22 mouse cellular contexts compared by ENCODE assay signal in genomic region chr17:47273309-47273708, GRCm38 (mm10).
A peak's percentile ranks its signal among the peaks of the same experiment; 100 is the strongest.
DNase-seq lines count a peak whose midpoint lies in the region; ATAC-seq lines count a peak whose summit lies in the region.
"Had no signal": no experiment of that assay in that cellular context is flagged by ENCODE, and none has a peak within 500 bp of the region (broad histone marks: within the 10 kb centered on the region; RNA-seq: fewer than 3 reads in every experiment).

No protein-coding gene starts in this region.

- no peak for DNase-seq in heart, postnatal 14 days
- peak; percentile 54 for DNase-seq in liver, embryonic 13.5 days
- no peak for DNase-seq in cerebellum, adult 9-11 months
- DNase-seq in adrenal gland, adult (ENCODE audit: inconsistent age in 2 of 2, low spot score in 1 of 2), result no peak
- DNase-seq in kidney, adult 8-10 months, result no peak
- DNase-seq: adrenal gland, postnatal 10 days; cerebellum, adult 18-20 months; gastrocnemius, postnatal 36 days; heart, postnatal 4 days; right cerebral cortex, postnatal 14 days; spleen, adult 18-20 months; thymus, postnatal 4 days had no signal

- 73% methylated on average over 7 of the region's 7 CpGs for WGBS in heart, embryonic 12.5 days
- 18% methylated on average over 7 of the region's 7 CpGs for whole genome bisulfite sequencing in liver, embryonic 13.5 days (ENCODE audit: insufficient replicate concordance)

- no peak overlapping the region for H3K4me2 ChIP-seq in heart, embryonic 12.5 days
- peak overlapping the region; percentile 43 for H3K4me2 ChIP-seq in liver, embryonic 13.5 days
- H3K4me2 ChIP-seq: heart, embryonic 13.5 days; limb, embryonic 13.5 days; neural tube, embryonic 15.5 days had no signal

- no peak overlapping the region for H3K9ac ChIP-seq in heart, embryonic 12.5 days
- H3K9ac ChIP-seq in liver, embryonic 13.5 days, result peak overlapping the region; percentile 22; the same call in 1 of the 2 replicates
- H3K9ac ChIP-seq: heart, embryonic 13.5 days; limb, embryonic 13.5 days; neural tube, embryonic 15.5 days had no signal

- H3K27ac ChIP-seq in heart, embryonic 12.5 days (ENCODE audit: poor library complexity, severe bottlenecking), result peak overlapping the region; percentile 2; the same call in 1 of the 2 replicates
- peak overlapping the region; percentile 67 for H3K27ac ChIP-seq in liver, embryonic 13.5 days
- H3K27ac ChIP-seq: heart, embryonic 13.5 days; hindbrain, postnatal 0 days; limb, embryonic 13.5 days; neural tube, embryonic 15.5 days had no signal

- intact Hi-C loops in heart, postnatal 14 days (cut with DNase I), result no loop called here

- H3K4me3 ChIP-seq in heart, embryonic 12.5 days, result no peak overlapping the region
- H3K4me3 ChIP-seq in liver, embryonic 13.5 days (replicated peaks), result no peak overlapping the region
- H3K4me3 ChIP-seq: erythroblast, embryonic 14.5 days; heart, embryonic 13.5 days; limb, embryonic 13.5 days; neural tube, embryonic 15.5 days had no signal

- peaks cover 28% of the 10 kb centered on the region for H3K36me3 ChIP-seq in heart, embryonic 12.5 days
- H3K36me3 ChIP-seq in liver, embryonic 13.5 days, result no peaks in the 10 kb centered on the region
- H3K36me3 ChIP-seq: neural tube, embryonic 15.5 days had no signal

- H3K4me1 ChIP-seq in heart, embryonic 12.5 days (replicated peaks), result peaks cover 5% of the 10 kb centered on the region
- H3K4me1 ChIP-seq in liver, embryonic 13.5 days (replicated peaks), result peaks cover 52% of the 10 kb centered on the region

- no peaks in the 10 kb centered on the region for H3K27me3 ChIP-seq in heart, embryonic 12.5 days (replicated peaks)
- H3K27me3 ChIP-seq in liver, embryonic 13.5 days, result no peaks in the 10 kb centered on the region
- H3K27me3 ChIP-seq: heart, embryonic 13.5 days; limb, embryonic 13.5 days; neural tube, embryonic 15.5 days had no signal

- peak; percentile 67 for ATAC-seq in heart, embryonic 12.5 days (ENCODE audit: insufficient number of reproducible peaks, low FRiP score)
- peak; percentile 76 for ATAC-seq in common myeloid progenitor, adult 5-6 weeks (replicated peaks; ENCODE audit: low read depth, poor library complexity, severe bottlenecking)
- ATAC-seq in liver, embryonic 13.5 days (ENCODE audit: low read depth), result peak; percentile 89
- ATAC-seq: forebrain, embryonic 14.5 days; hindbrain, postnatal 0 days; intestine, postnatal 0 days; midbrain, embryonic 16.5 days had no signal

- H3K9me3 ChIP-seq in heart, embryonic 12.5 days (replicated peaks), result peaks cover 5% of the 10 kb centered on the region; the same call in 1 of the 2 replicates
- no peaks in the 10 kb centered on the region for H3K9me3 ChIP-seq in liver, embryonic 13.5 days (replicated peaks)
- H3K9me3 ChIP-seq: limb, embryonic 13.5 days; neural tube, embryonic 15.5 days had no signal
